Mouse (Mus musculus) brown adipose tissue, adult 24 weeks (tissue): ENCODE results near the gene Uncx. TPM values are rescaled to one million over a fixed set of nuclear protein-coding genes. Genes with fewer than 3 reads are reported as not detected.

Experiments
- H3K27ac ChIP-seq: fragments of 200-500 bp; replicated peaks from 2 replicates; pipeline ENCODE4 v1.5.1; 2012; ENCODE audit warnings: low read depth, mild to moderate bottlenecking, low read length
- H3K4me1 ChIP-seq: fragments of 200-500 bp; 2 replicates; pipeline ENCODE4 v1.6.1; 2012; ENCODE audit warnings: low read length, mixed read lengths; ENCODE audit not compliant: control insufficient read depth, insufficient read depth, insufficient read length
- H3K4me3 ChIP-seq: fragments of 200-500 bp; 2 replicates; pipeline ENCODE4 v1.5.1; 2012; ENCODE audit warnings: low read depth, mild to moderate bottlenecking, low read length, moderate library complexity; ENCODE audit not compliant: insufficient read depth
- polyA plus RNA-seq: library from polyadenylated mRNA; stranded (reverse); fragments of >200 nt; gene quantifications from 2 replicates; pipeline ENCODE4 v1.2.4, GENCODE M21; 2012; ENCODE audit not compliant: missing spikeins, insufficient read depth, insufficient read length

The Uncx gene
- polyA plus RNA-seq, 1 experiment, result not detected

GRCm38 (mm10) chr5:139553446-139554273 lies 10.4 kb downstream of the Uncx start:
- Histone ChIP-seq H3K4me1 (no peaks in the 10 kb centered on the region), H3K27ac (no peak overlapping the region), H3K4me3 (no peak overlapping the region)

- Histone ChIP-seq H3K4me1 (no peaks in the 10 kb centered on the region), H3K4me3 (no peak overlapping the region), H3K27ac (no peak overlapping the region)
Observed at GRCm38 (mm10) chr5:139554478-139555335, 11.4 kb downstream of the Uncx start.

- no peaks in the 10 kb centered on the region for H3K4me1 ChIP-seq
- no peak overlapping the region for H3K27ac ChIP-seq
- no peak overlapping the region for H3K4me3 ChIP-seq
Observed at GRCm38 (mm10) chr5:139555476-139556115, 12.3 kb downstream of the Uncx start.

- H3K4me3 ChIP-seq, result no peak overlapping the region
Observed at GRCm38 (mm10) chr5:139556116-139556678, 12.9 kb downstream of the Uncx start.

GRCm38 (mm10) chr5:139557079-139557478 lies 13.8 kb downstream of the Uncx start:
- no peak overlapping the region for H3K27ac ChIP-seq
- H3K4me3 ChIP-seq, result no peak overlapping the region
- no peaks in the 10 kb centered on the region for H3K4me1 ChIP-seq

More at GRCm38 (mm10) chr5:139556116-139556678, 12.9 kb downstream of the Uncx start:
- Histone ChIP-seq H3K4me1 (no peaks in the 10 kb centered on the region), H3K27ac (no peak overlapping the region)

GRCm38 (mm10) chr5:139557531-139558467 lies 14.5 kb downstream of the Uncx start:
- H3K27ac ChIP-seq, result no peak overlapping the region
- no peaks in the 10 kb centered on the region for H3K4me1 ChIP-seq
- no peak overlapping the region for H3K4me3 ChIP-seq

GRCm38 (mm10) chr5:139558468-139558804 lies 15.1 kb downstream of the Uncx start:
- H3K4me1 ChIP-seq, result no peaks in the 10 kb centered on the region
- H3K27ac ChIP-seq, result no peak overlapping the region
- no peak overlapping the region for H3K4me3 ChIP-seq

- H3K4me3 ChIP-seq, result no peak overlapping the region
- no peaks in the 10 kb centered on the region for H3K4me1 ChIP-seq
- H3K27ac ChIP-seq, result no peak overlapping the region
Observed at GRCm38 (mm10) chr5:139558917-139559660, 15.8 kb downstream of the Uncx start.

- Histone ChIP-seq H3K4me1 (no peaks in the 10 kb centered on the region), H3K27ac (no peak overlapping the region)
Observed at GRCm38 (mm10) chr5:139559782-139560181, 16.5 kb downstream of the Uncx start.

GRCm38 (mm10) chr5:139561363-139562001 lies 18.2 kb downstream of the Uncx start:
- H3K4me3 ChIP-seq, result no peak overlapping the region
- H3K27ac ChIP-seq, result no peak overlapping the region

More at GRCm38 (mm10) chr5:139559782-139560181, 16.5 kb downstream of the Uncx start:
- no peak overlapping the region for H3K4me3 ChIP-seq

GRCm38 (mm10) chr5:139564663-139565062 lies 21.4 kb downstream of the Uncx start:
- H3K4me1 ChIP-seq, result no peaks in the 10 kb centered on the region
- H3K4me3 ChIP-seq, result no peak overlapping the region
- H3K27ac ChIP-seq, result no peak overlapping the region

More at GRCm38 (mm10) chr5:139561363-139562001, 18.2 kb downstream of the Uncx start:
- no peaks in the 10 kb centered on the region for H3K4me1 ChIP-seq

GRCm38 (mm10) chr5:139565462-139565861 lies 22.2 kb downstream of the Uncx start:
- H3K4me3 ChIP-seq, result no peak overlapping the region
- no peaks in the 10 kb centered on the region for H3K4me1 ChIP-seq
- H3K27ac ChIP-seq, result no peak overlapping the region
